ENCODE assay signal across 17 mouse cellular contexts in genomic region chr5:99128628-99129027, GRCm38 (mm10).
DNase-seq lines count a peak whose midpoint lies in the region; ATAC-seq and TF ChIP-seq lines count a peak whose summit lies in the region.
"Had no signal": no experiment of that assay in that cellular context is flagged by ENCODE, and none has a peak within 500 bp of the region (broad histone marks: within the 10 kb centered on the region; RNA-seq: fewer than 3 reads in every experiment).

No protein-coding gene starts in this region.

- no peak overlapping the region for H3K9ac ChIP-seq in forebrain, embryonic 12.5 days
- H3K9ac ChIP-seq in forebrain, embryonic 13.5 days, result no peak overlapping the region
- H3K9ac ChIP-seq in forebrain, embryonic 16.5 days (replicated peaks; ENCODE audit: low read depth, low read length), result no peak overlapping the region
- no peak overlapping the region for H3K9ac ChIP-seq in kidney, embryonic 15.5 days
- H3K9ac ChIP-seq: embryonic facial prominence, embryonic 12.5 days; limb, embryonic 15.5 days; liver, postnatal 0 days; midbrain, embryonic 15.5 days had no signal

- H3K4me1 ChIP-seq in forebrain, embryonic 12.5 days, result no peaks in the 10 kb centered on the region; the same call in 1 of the 2 replicates
- peaks cover 11% of the 10 kb centered on the region for H3K4me1 ChIP-seq in forebrain, embryonic 13.5 days
- H3K4me1 ChIP-seq in forebrain, embryonic 16.5 days (replicated peaks; ENCODE audit: control insufficient read depth, insufficient read depth, low read length), result no peaks in the 10 kb centered on the region
- H3K4me1 ChIP-seq in kidney, embryonic 15.5 days, result peaks cover 20% of the 10 kb centered on the region
- H3K4me1 ChIP-seq in small intestine, adult 2 months (ENCODE audit: control insufficient read depth, insufficient read depth, insufficient read length, low read length), result peaks cover 21% of the 10 kb centered on the region; the same call in 1 of the 2 replicates
- H3K4me1 ChIP-seq: embryonic facial prominence, embryonic 12.5 days; limb, embryonic 15.5 days had no signal

- H3K4me2 ChIP-seq in forebrain, embryonic 12.5 days, result no peak overlapping the region
- no peak overlapping the region for H3K4me2 ChIP-seq in forebrain, embryonic 13.5 days
- H3K4me2 ChIP-seq in forebrain, embryonic 16.5 days (ENCODE audit: low read length), result no peak overlapping the region
- no peak overlapping the region for H3K4me2 ChIP-seq in kidney, embryonic 15.5 days
- H3K4me2 ChIP-seq: embryonic facial prominence, embryonic 12.5 days; limb, embryonic 15.5 days; midbrain, embryonic 15.5 days had no signal

- DNase-seq in thymus, postnatal 4 days, result no peak
- no peak for DNase-seq in adrenal gland, adult (ENCODE audit: inconsistent age in 2 of 2, low spot score in 1 of 2)
- no peak for DNase-seq in spleen, adult 12 weeks (ENCODE audit: low spot score)
- DNase-seq: cerebellum, adult 18-20 months; gastrocnemius, postnatal 25 days; layer of hippocampus, adult 9-11 months; liver, postnatal 0 days; right cerebral cortex, postnatal 25 days had no signal

- ATAC-seq in forebrain, embryonic 12.5 days (ENCODE audit: low FRiP score), result 0 out of 2 replicates have a peak, but pooled peaks have one; percentile 44
- no peak for ATAC-seq in forebrain, embryonic 13.5 days
- peak; percentile 57 for ATAC-seq in forebrain, embryonic 16.5 days
- ATAC-seq in kidney, embryonic 15.5 days (replicated peaks; ENCODE audit: low FRiP score), result peak; percentile 70
- ATAC-seq: liver, postnatal 0 days; midbrain, embryonic 15.5 days had no signal

- H3K27ac ChIP-seq in forebrain, embryonic 12.5 days, result no peak overlapping the region
- H3K27ac ChIP-seq in forebrain, embryonic 13.5 days, result no peak overlapping the region
- H3K27ac ChIP-seq in forebrain, embryonic 16.5 days (ENCODE audit: low read length), result no peak overlapping the region
- H3K27ac ChIP-seq in kidney, embryonic 15.5 days, result peak overlapping the region; percentile 11; the same call in 1 of the 2 replicates
- H3K27ac ChIP-seq in small intestine, adult 2 months (ENCODE audit: insufficient read depth, low read depth, low read length), result peak overlapping the region; percentile 58
- H3K27ac ChIP-seq: embryonic facial prominence, embryonic 12.5 days; heart, embryonic 10.5 days; limb, embryonic 15.5 days; midbrain, embryonic 15.5 days had no signal

- TF ChIP-seq POLR2A in small intestine, adult 2 months (IDR thresholded peaks at IDR 0.05; ENCODE audit: low read depth, low read length), result no peak

- no peak overlapping the region for H3K4me3 ChIP-seq in forebrain, embryonic 12.5 days (replicated peaks)
- H3K4me3 ChIP-seq in forebrain, embryonic 13.5 days, result no peak overlapping the region
- H3K4me3 ChIP-seq in forebrain, embryonic 16.5 days (replicated peaks; ENCODE audit: low read length), result no peak overlapping the region
- no peak overlapping the region for H3K4me3 ChIP-seq in kidney, embryonic 15.5 days (replicated peaks)
- H3K4me3 ChIP-seq in small intestine, adult 2 months (ENCODE audit: low read depth, low read length), result no peak overlapping the region
- H3K4me3 ChIP-seq: embryonic facial prominence, embryonic 12.5 days; heart, embryonic 10.5 days; limb, embryonic 15.5 days; midbrain, embryonic 15.5 days had no signal

- TF ChIP-seq CTCF in small intestine, adult 2 months (IDR thresholded peaks at IDR 0.05; ENCODE audit: extremely low read depth, insufficient read length, insufficient replicate concordance, low read depth, low read length), result no peak

- WGBS in forebrain, embryonic 12.5 days, result 32% methylated on average over 6 of the region's 6 CpGs
- 29% methylated on average over 6 of the region's 6 CpGs for WGBS in forebrain, embryonic 13.5 days
- 13% methylated on average over 6 of the region's 6 CpGs for WGBS in forebrain, embryonic 16.5 days
- WGBS in kidney, embryonic 15.5 days, result 31% methylated on average over 6 of the region's 6 CpGs
- WGBS in small intestine, adult 2 months, result 28% methylated on average over 6 of the region's 6 CpGs

- no peaks in the 10 kb centered on the region for H3K27me3 ChIP-seq in forebrain, embryonic 12.5 days
- H3K27me3 ChIP-seq in forebrain, embryonic 13.5 days, result no peaks in the 10 kb centered on the region
- no peaks in the 10 kb centered on the region for H3K27me3 ChIP-seq in forebrain, embryonic 16.5 days (replicated peaks; ENCODE audit: control insufficient read depth, insufficient read depth, low read length)
- no peaks in the 10 kb centered on the region for H3K27me3 ChIP-seq in kidney, embryonic 15.5 days
- H3K27me3 ChIP-seq in small intestine, adult 2 months (ENCODE audit: control insufficient read depth, insufficient read depth, low read length), result no peaks in the 10 kb centered on the region
- H3K27me3 ChIP-seq: embryonic facial prominence, embryonic 12.5 days; limb, embryonic 15.5 days; midbrain, embryonic 15.5 days had no signal

- H3K36me3 ChIP-seq in forebrain, embryonic 12.5 days (replicated peaks), result no peaks in the 10 kb centered on the region
- H3K36me3 ChIP-seq in forebrain, embryonic 13.5 days (ENCODE audit: poor library complexity, severe bottlenecking), result no peaks in the 10 kb centered on the region
- H3K36me3 ChIP-seq in forebrain, embryonic 16.5 days (ENCODE audit: control insufficient read depth, insufficient read depth), result no peaks in the 10 kb centered on the region
- H3K36me3 ChIP-seq in kidney, embryonic 15.5 days, result no peaks in the 10 kb centered on the region
- no peaks in the 10 kb centered on the region for H3K36me3 ChIP-seq in small intestine, adult 2 months (ENCODE audit: control insufficient read depth, insufficient read depth, low read length)
- H3K36me3 ChIP-seq: embryonic facial prominence, embryonic 12.5 days; heart, embryonic 10.5 days; limb, embryonic 15.5 days; midbrain, embryonic 15.5 days had no signal

- H3K9me3 ChIP-seq in forebrain, embryonic 12.5 days, result no peaks in the 10 kb centered on the region
- no peaks in the 10 kb centered on the region for H3K9me3 ChIP-seq in forebrain, embryonic 13.5 days (replicated peaks)
- no peaks in the 10 kb centered on the region for H3K9me3 ChIP-seq in forebrain, embryonic 16.5 days (ENCODE audit: control insufficient read depth, low read length)
- no peaks in the 10 kb centered on the region for H3K9me3 ChIP-seq in kidney, embryonic 15.5 days (replicated peaks)
- H3K9me3 ChIP-seq: embryonic facial prominence, embryonic 12.5 days; heart, embryonic 10.5 days; limb, embryonic 15.5 days; midbrain, embryonic 15.5 days had no signal

Comparison
In these comparisons a context has a peak if more than half of its experiments do, and no peak if none do; other contexts are left out.
1. H3K27ac ChIP-seq: peak in kidney, embryonic 15.5 days (single experiment) and small intestine, adult 2 months (single experiment); none in forebrain, embryonic 12.5 days (single experiment), forebrain, embryonic 13.5 days (single experiment) and forebrain, embryonic 16.5 days (single experiment).